Mouse (Mus musculus) midbrain, embryonic 16.5 days (tissue): ENCODE results near the gene Cdkn2d. TPM values are rescaled to one million over a fixed set of nuclear protein-coding genes. Genes with fewer than 3 reads are reported as not detected.
"Not testable (repeated sequence)": the region's sequence is repeated elsewhere in the genome, so short reads cannot be mapped to it uniquely, and the experiment has no call there.

Experiments
- ATAC-seq: fragments of 200-750 bp; cut with Nextera tagmentation; 2 replicates; pipeline ENCODE4 v1.8.0; 2017; ENCODE audit warnings: moderate TSS enrichment
- H3K27ac ChIP-seq: fragments of 300-500 bp; sonication (generic); 2 replicates; pipeline ENCODE4 v1.5.1; 2014; ENCODE audit warnings: mild to moderate bottlenecking, low read length, mixed read lengths
- H3K27me3 ChIP-seq: fragments of 300-500 bp; sonication (generic); 2 replicates; pipeline ENCODE4 v1.6.1; 2014; ENCODE audit warnings: low read depth, low read length, mixed read lengths; ENCODE audit not compliant: control insufficient read depth, insufficient read depth
- H3K36me3 ChIP-seq: fragments of 300-500 bp; sonication (generic); 2 replicates; pipeline ENCODE4 v1.6.1; 2014; ENCODE audit warnings: mild to moderate bottlenecking, low read length, moderate library complexity, mixed read lengths; ENCODE audit not compliant: control insufficient read depth, insufficient read depth
- H3K4me1 ChIP-seq: fragments of 300-500 bp; sonication (generic); 2 replicates; pipeline ENCODE4 v1.6.1; 2014; ENCODE audit warnings: mild to moderate bottlenecking, low read length, mixed read lengths; ENCODE audit not compliant: control insufficient read depth, insufficient read depth
- H3K4me2 ChIP-seq: fragments of 300-500 bp; sonication (generic); 2 replicates; pipeline ENCODE4 v1.6.1; 2014; ENCODE audit warnings: mild to moderate bottlenecking, low read length, mixed read lengths
- H3K4me3 ChIP-seq: fragments of 300-500 bp; sonication (generic); 2 replicates; pipeline ENCODE4 v1.5.1; 2014; ENCODE audit warnings: low read depth, mild to moderate bottlenecking, low read length, moderate library complexity, mixed read lengths
- H3K9ac ChIP-seq: fragments of 300-500 bp; sonication (generic); 2 replicates; pipeline ENCODE4 v1.6.1; 2014; ENCODE audit warnings: low read depth, low read length, mixed read lengths
- H3K9me3 ChIP-seq: fragments of 300-500 bp; sonication (generic); replicated peaks from 2 replicates; pipeline ENCODE4 v1.6.1; 2014; ENCODE audit warnings: mild to moderate bottlenecking, low read length, mixed read lengths; ENCODE audit not compliant: control insufficient read depth, poor library complexity, severe bottlenecking
- WGBS: fragments of 180-500 bp; shearing (Covaris S2); extraction: QIAGEN DNeasy Blood & Tissue Kit; methylation state at CpG from one replicate; pipeline ENCODE4 v1.1.7; 2014; 5-methylcytosine and 5-hydroxymethylcytosine counted together
- polyA plus RNA-seq: library from polyadenylated mRNA; unstranded; fragments of >200 nt; fragmentation: Nextera tagmentation; extraction: Ambion mirVana; gene quantifications from 2 replicates; pipeline ENCODE4 v1.2.1, GENCODE M21; 2015

The Cdkn2d gene
- polyA plus RNA-seq, 1 experiment from 2014 or later = 117 TPM

- Histone ChIP-seq H3K27me3 (no peaks in the 10 kb centered on the region), H3K4me1 (no peaks in the 10 kb centered on the region), H3K9me3 (no peaks in the 10 kb centered on the region), H3K27ac (no peak overlapping the region), H3K4me3 (no peak overlapping the region), H3K4me2 (no peak overlapping the region), H3K9ac (no peak overlapping the region), H3K36me3 (peaks cover 47% of the 10 kb centered on the region)
- ATAC-seq = no peak
- WGBS = 88% methylated on average over 7 of the region's 7 CpGs
Measured at GRCm38 (mm10) chr9:21273520-21274228, 17.5 kb downstream of the Cdkn2d start.

GRCm38 (mm10) chr9:21273094-21273493, 18.1 kb downstream of the Cdkn2d start:
- no peak for ATAC-seq
- Histone ChIP-seq H3K27ac (no peak overlapping the region), H3K36me3 (peaks cover 46% of the 10 kb centered on the region), H3K4me2 (no peak overlapping the region), H3K4me1 (no peaks in the 10 kb centered on the region), H3K9me3 (no peaks in the 10 kb centered on the region), H3K9ac (no peak overlapping the region), H3K4me3 (no peak overlapping the region), H3K27me3 (no peaks in the 10 kb centered on the region)
- WGBS = 90% methylated on average over 8 of the region's 8 CpGs

- H3K27me3 ChIP-seq = no peaks in the 10 kb centered on the region
- no peaks in the 10 kb centered on the region for H3K9me3 ChIP-seq
- H3K4me2 ChIP-seq = no peak overlapping the region
- no peak overlapping the region for H3K27ac ChIP-seq
- no peaks in the 10 kb centered on the region for H3K4me1 ChIP-seq
- peaks cover 47% of the 10 kb centered on the region for H3K36me3 ChIP-seq
- 97% methylated on average over 9 of the region's 9 CpGs for WGBS
- no peak for ATAC-seq
- H3K4me3 ChIP-seq = no peak overlapping the region
- H3K9ac ChIP-seq = no peak overlapping the region
Measured at GRCm38 (mm10) chr9:21272391-21272790, 18.8 kb downstream of the Cdkn2d start.

- not testable (repeated sequence) for H3K27me3 ChIP-seq, H3K27ac ChIP-seq, ATAC-seq, H3K9ac ChIP-seq, H3K4me2 ChIP-seq, H3K4me3 ChIP-seq, H3K9me3 ChIP-seq
- 89% methylated on average over 5 of the region's 5 CpGs for WGBS
- Histone ChIP-seq H3K4me1 (peaks cover 15% of the 10 kb centered on the region), H3K36me3 (peaks cover 44% of the 10 kb centered on the region)
Measured at GRCm38 (mm10) chr9:21269590-21269989, 21.6 kb downstream of the Cdkn2d start.

- Histone ChIP-seq H3K4me1 (peaks cover 18% of the 10 kb centered on the region), H3K9ac (no peak overlapping the region), H3K9me3 (no peaks in the 10 kb centered on the region), H3K4me2 (no peak overlapping the region), H3K36me3 (peaks cover 33% of the 10 kb centered on the region; the same call in 1 of the 2 replicates), H3K4me3 (no peak overlapping the region), H3K27me3 (no peaks in the 10 kb centered on the region), H3K27ac (no peak overlapping the region)
- 93% methylated on average over 16 of the region's 16 CpGs for WGBS
- no peak for ATAC-seq
Measured at GRCm38 (mm10) chr9:21268305-21268704, 22.9 kb downstream of the Cdkn2d start.

GRCm38 (mm10) chr9:21266889-21267288, 24.3 kb downstream of the Cdkn2d start:
- no peak for ATAC-seq
- Histone ChIP-seq H3K27me3 (no peaks in the 10 kb centered on the region), H3K9me3 (no peaks in the 10 kb centered on the region), H3K4me3 (no peak overlapping the region), H3K4me1 (peaks cover 18% of the 10 kb centered on the region), H3K9ac (no peak overlapping the region), H3K36me3 (peaks cover 19% of the 10 kb centered on the region; the same call in 1 of the 2 replicates), H3K27ac (no peak overlapping the region), H3K4me2 (no peak overlapping the region; the same call in 1 of the 2 replicates)
- 90% methylated on average over 5 of the region's 5 CpGs for WGBS

GRCm38 (mm10) chr9:21265611-21266010, 25.6 kb downstream of the Cdkn2d start:
- Histone ChIP-seq H3K36me3 (peaks cover 7% of the 10 kb centered on the region; the same call in 1 of the 2 replicates), H3K4me2 (peak overlapping the region; percentile 92), H3K4me1 (peaks cover 18% of the 10 kb centered on the region), H3K4me3 (peak overlapping the region; percentile 93), H3K9ac (peak overlapping the region; percentile 93), H3K27me3 (no peaks in the 10 kb centered on the region), H3K9me3 (no peaks in the 10 kb centered on the region), H3K27ac (peak overlapping the region; percentile 77)
- ATAC-seq = no peak; the same call in 1 of the 2 replicates
- WGBS = 7% methylated on average over 11 of the region's 11 CpGs

- under 1% methylated on average over 49 of the region's 49 CpGs for WGBS
- H3K36me3 ChIP-seq = peaks cover 6% of the 10 kb centered on the region; the same call in 1 of the 2 replicates
- peak within 1 kb of the TSS; percentile 78 for H3K27ac ChIP-seq
- no peaks in the 10 kb centered on the region for H3K27me3 ChIP-seq
- ATAC-seq = peak; percentile 96
- H3K4me1 ChIP-seq = peaks cover 18% of the 10 kb centered on the region
- H3K4me2 ChIP-seq = peak within 1 kb of the TSS; percentile 92
- H3K4me3 ChIP-seq = peak within 1 kb of the TSS; percentile 93
- H3K9me3 ChIP-seq = no peaks in the 10 kb centered on the region
- H3K9ac ChIP-seq = peak within 1 kb of the TSS; percentile 93
Measured at GRCm38 (mm10) chr9:21265000-21265561, 26.1 kb downstream of the Cdkn2d start, which contains the start of gene Atg4d. Gene Atg4d, plus strand, starts transcription at chr9:21265293.
